Comparison of ENCODE assay signal across 8 mouse cellular contexts in the genomic region with DNA sequence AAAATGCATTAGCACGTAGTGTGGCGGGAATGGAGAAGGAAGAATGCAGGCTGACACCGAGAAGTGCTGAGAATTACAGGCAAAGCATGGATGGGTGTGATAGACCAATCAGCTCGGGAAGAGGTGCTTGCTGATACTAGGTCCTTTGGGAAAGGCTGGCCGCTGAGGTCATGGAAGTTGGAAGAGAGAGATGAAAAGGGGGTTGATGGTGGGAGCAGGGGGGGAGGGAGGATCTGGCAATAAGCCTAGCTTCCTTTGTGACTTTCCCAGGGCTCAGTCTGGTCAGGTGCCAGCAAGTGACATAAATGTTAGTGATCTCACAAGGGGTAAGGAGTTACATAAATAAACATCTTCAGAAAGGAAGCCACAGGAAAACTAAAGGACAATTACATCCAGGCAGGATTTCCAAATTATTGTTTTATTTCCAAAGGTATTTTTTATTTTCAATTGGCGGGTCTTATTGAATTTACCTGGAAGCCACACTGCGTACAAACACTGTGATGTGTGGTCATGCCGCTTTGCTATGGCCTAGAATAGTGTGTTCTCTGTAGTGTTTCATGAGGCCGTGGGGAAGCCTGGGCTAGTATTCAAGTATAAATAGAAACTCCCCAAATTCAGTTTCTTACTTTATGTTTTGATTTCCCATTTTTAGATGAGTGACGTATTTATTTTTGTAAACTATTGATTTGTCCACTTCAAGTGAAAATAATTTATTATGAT. TPM values are rescaled to one million over a fixed set of nuclear protein-coding genes. Genes with fewer than 3 reads are reported as not detected.
DNase-seq lines count a peak whose midpoint lies in the region; ATAC-seq and TF ChIP-seq lines count a peak whose summit lies in the region.

No protein-coding gene starts in this region.

- H3K4me2 ChIP-seq in intestine, embryonic 15.5 days (replicated peaks) = no peak overlapping the region
- no peak overlapping the region for H3K4me2 ChIP-seq in intestine, postnatal 0 days (replicated peaks; ENCODE audit: low read depth)
- H3K4me2 ChIP-seq in forebrain, embryonic 13.5 days = no peak overlapping the region

- no peaks in the 10 kb centered on the region for H3K4me1 ChIP-seq in intestine, embryonic 15.5 days (replicated peaks)
- no peaks in the 10 kb centered on the region for H3K4me1 ChIP-seq in intestine, postnatal 0 days (replicated peaks; ENCODE audit: control insufficient read depth, insufficient read depth, low read length)
- peaks cover 5% of the 10 kb centered on the region; the same call in 1 of the 2 replicates for H3K4me1 ChIP-seq in forebrain, embryonic 13.5 days
- H3K4me1 ChIP-seq in hindbrain, embryonic 10.5 days (replicated peaks) = no peaks in the 10 kb centered on the region

- H3K4me3 ChIP-seq in intestine, embryonic 15.5 days (replicated peaks) = no peak overlapping the region
- H3K4me3 ChIP-seq in intestine, postnatal 0 days (ENCODE audit: low read depth, low read length) = no peak overlapping the region
- no peak overlapping the region for H3K4me3 ChIP-seq in forebrain, embryonic 13.5 days
- no peak overlapping the region for H3K4me3 ChIP-seq in hindbrain, embryonic 10.5 days

- no peak for TF ChIP-seq CTCF in intestine, postnatal 0 days (IDR thresholded peaks at IDR 0.05; ENCODE audit: low read depth)

- 61% methylated on average over 10 of the region's 10 CpGs for WGBS in intestine, embryonic 15.5 days
- WGBS in intestine, postnatal 0 days = 64% methylated on average over 10 of the region's 10 CpGs
- 43% methylated on average over 10 of the region's 10 CpGs for WGBS in forebrain, embryonic 13.5 days
- WGBS in hindbrain, embryonic 10.5 days = 75% methylated on average over 10 of the region's 10 CpGs

- no peaks in the 10 kb centered on the region for H3K36me3 ChIP-seq in intestine, embryonic 15.5 days
- peaks cover 39% of the 10 kb centered on the region for H3K36me3 ChIP-seq in intestine, postnatal 0 days (ENCODE audit: control insufficient read depth, insufficient read depth)
- no peaks in the 10 kb centered on the region for H3K36me3 ChIP-seq in forebrain, embryonic 13.5 days (ENCODE audit: poor library complexity, severe bottlenecking)
- no peaks in the 10 kb centered on the region for H3K36me3 ChIP-seq in hindbrain, embryonic 10.5 days

- no peak overlapping the region for H3K27ac ChIP-seq in intestine, embryonic 15.5 days
- no peak overlapping the region for H3K27ac ChIP-seq in intestine, postnatal 0 days (ENCODE audit: low read depth, low read length)
- no peak overlapping the region for H3K27ac ChIP-seq in forebrain, embryonic 13.5 days
- H3K27ac ChIP-seq in hindbrain, embryonic 10.5 days = no peak overlapping the region

- no peak overlapping the region for H3K9ac ChIP-seq in intestine, embryonic 15.5 days
- no peak overlapping the region for H3K9ac ChIP-seq in intestine, postnatal 0 days (ENCODE audit: low read depth, low read length)
- H3K9ac ChIP-seq in forebrain, embryonic 13.5 days = no peak overlapping the region

- peak; percentile 15 for DNase-seq in hindbrain, embryonic 10.5 days (ENCODE audit: low spot score)
- DNase-seq in mesoderm, embryonic 11.5 days (ENCODE audit: low read depth, low spot score) = peak; percentile 10
- no peak for DNase-seq in ovary, postnatal 36 days (ENCODE audit: low spot score)
- DNase-seq in frontal cortex, adult 2 months (ENCODE audit: extremely low spot score in 1 of 2, low spot score in 1 of 2) = no peak

- ATAC-seq in intestine, embryonic 15.5 days = peak; percentile 65; the same call in 1 of the 2 replicates
- no peak for ATAC-seq in intestine, postnatal 0 days
- ATAC-seq in forebrain, embryonic 13.5 days = peak; percentile 86
- no peak for ATAC-seq in megakaryocyte progenitor cell, adult 5-6 weeks (replicated peaks; ENCODE audit: poor library complexity)

- H3K27me3 ChIP-seq in intestine, embryonic 15.5 days (replicated peaks) = no peaks in the 10 kb centered on the region
- H3K27me3 ChIP-seq in intestine, postnatal 0 days (replicated peaks; ENCODE audit: control insufficient read depth, insufficient read depth, low read length) = no peaks in the 10 kb centered on the region
- H3K27me3 ChIP-seq in forebrain, embryonic 13.5 days = no peaks in the 10 kb centered on the region
- H3K27me3 ChIP-seq in hindbrain, embryonic 10.5 days (ENCODE audit: insufficient read depth, poor library complexity, severe bottlenecking) = no peaks in the 10 kb centered on the region

- no peaks in the 10 kb centered on the region for H3K9me3 ChIP-seq in intestine, embryonic 15.5 days
- no peaks in the 10 kb centered on the region for H3K9me3 ChIP-seq in intestine, postnatal 0 days (ENCODE audit: control insufficient read depth)
- no peaks in the 10 kb centered on the region for H3K9me3 ChIP-seq in forebrain, embryonic 13.5 days (replicated peaks)
- H3K9me3 ChIP-seq in hindbrain, embryonic 10.5 days = no peaks in the 10 kb centered on the region

RNA-seq across cellular contexts. Expression of a gene that starts 38.7 kb away (rescaled TPM):
- 0.19 and 0.20 TPM in 2 replicates for polyA plus RNA-seq in intestine, embryonic 15.5 days (2015; fragmentation: Nextera tagmentation; extraction: Ambion mirVana)
- 0.13 and 0.16 TPM in 2 replicates for polyA plus RNA-seq in intestine, postnatal 0 days (2015; fragmentation: Nextera tagmentation; extraction: Ambion mirVana)
- 4.7 and 5.1 TPM in 2 replicates for polyA plus RNA-seq in forebrain, embryonic 13.5 days (2015; fragmentation: Nextera tagmentation; extraction: Ambion mirVana)
- 0.68 and 2.6 TPM in 2 replicates for polyA plus RNA-seq in hindbrain, embryonic 10.5 days (2016; fragmentation: Nextera tagmentation; extraction: Ambion mirVana)
- polyA plus RNA-seq in frontal cortex, adult 2 months (2012; rRNA removed) = 48.3 and 60.5 TPM in 2 replicates
- total RNA-seq in megakaryocyte progenitor cell, adult 5-6 weeks (2015) = not detected in 2 replicates
- not detected in 2 replicates for total RNA-seq in megakaryocyte progenitor cell, adult 5-6 weeks (2017)

Comparison
In these comparisons a context has a peak if more than half of its experiments do, and no peak if none do; other contexts are left out.
1. ATAC-seq: peak in intestine, embryonic 15.5 days (single experiment) and forebrain, embryonic 13.5 days (single experiment); none in intestine, postnatal 0 days (single experiment) and megakaryocyte progenitor cell, adult 5-6 weeks (single experiment).
2. DNase-seq: peak in hindbrain, embryonic 10.5 days (single experiment) and mesoderm, embryonic 11.5 days (single experiment); none in ovary, postnatal 36 days (single experiment) and frontal cortex, adult 2 months (0 of 2).